8 mouse cellular contexts compared by ENCODE assay signal in genomic region chr15:103308876-103309580, GRCm38 (mm10). TPM values are rescaled to one million over a fixed set of nuclear protein-coding genes. Genes with fewer than 3 reads are reported as not detected.
DNase-seq lines count a peak whose midpoint lies in the region; ATAC-seq and TF ChIP-seq lines count a peak whose summit lies in the region.
"Had no signal": no experiment of that assay in that cellular context is flagged by ENCODE, and none has a peak within 500 bp of the region (broad histone marks: within the 10 kb centered on the region; RNA-seq: fewer than 3 reads in every experiment).

No protein-coding gene starts in this region.

- DNase-seq in kidney, postnatal 4 days = peak; percentile 43 to 62
- no peak for DNase-seq in kidney, adult 9 months
- no peak for DNase-seq in forebrain, embryonic 11.5 days (ENCODE audit: low spot score)
- no peak for DNase-seq in urinary bladder, postnatal 36 days (ENCODE audit: low spot score in 2 of 2)
- no peak for DNase-seq in left cerebral cortex, adult 9 months (ENCODE audit: low spot score in 2 of 2)
- DNase-seq: cerebellum, postnatal 25 days had no signal

- H3K4me3 ChIP-seq in forebrain, embryonic 11.5 days (ENCODE audit: low read depth, low read length) = no peak overlapping the region
- H3K4me3 ChIP-seq in intestine, postnatal 0 days (ENCODE audit: low read depth, low read length) = no peak overlapping the region
- H3K4me3 ChIP-seq in neural tube, embryonic 13.5 days = no peak overlapping the region

- 67% methylated on average over 26 of the region's 26 CpGs for WGBS in forebrain, embryonic 11.5 days
- WGBS in intestine, postnatal 0 days = 69% methylated on average over 26 of the region's 26 CpGs
- WGBS in neural tube, embryonic 13.5 days = 67% methylated on average over 26 of the region's 26 CpGs

- H3K9me3 ChIP-seq in forebrain, embryonic 11.5 days (ENCODE audit: control insufficient read depth, low read length) = no peaks in the 10 kb centered on the region
- H3K9me3 ChIP-seq in intestine, postnatal 0 days (ENCODE audit: control insufficient read depth) = no peaks in the 10 kb centered on the region
- no peaks in the 10 kb centered on the region for H3K9me3 ChIP-seq in neural tube, embryonic 13.5 days

- peak overlapping the region; percentile 23; the same call in 1 of the 2 replicates for H3K9ac ChIP-seq in forebrain, embryonic 11.5 days (ENCODE audit: low read length)
- H3K9ac ChIP-seq in intestine, postnatal 0 days (ENCODE audit: low read depth, low read length) = no peak overlapping the region
- peak overlapping the region; percentile 9 for H3K9ac ChIP-seq in neural tube, embryonic 13.5 days

- peaks cover 3% of the 10 kb centered on the region; the same call in 1 of the 2 replicates for H3K27me3 ChIP-seq in forebrain, embryonic 11.5 days (ENCODE audit: control insufficient read depth, insufficient read depth, low read length)
- 0 out of 2 replicates have a peak, but pooled peaks cover 2% of the 10 kb centered on the region for H3K27me3 ChIP-seq in intestine, postnatal 0 days (replicated peaks; ENCODE audit: control insufficient read depth, insufficient read depth, low read length)
- no peaks in the 10 kb centered on the region for H3K27me3 ChIP-seq in neural tube, embryonic 13.5 days

- H3K36me3 ChIP-seq in forebrain, embryonic 11.5 days (ENCODE audit: control insufficient read depth, insufficient read depth, low read length) = no peaks in the 10 kb centered on the region
- no peaks in the 10 kb centered on the region for H3K36me3 ChIP-seq in intestine, postnatal 0 days (ENCODE audit: control insufficient read depth, insufficient read depth)
- H3K36me3 ChIP-seq in neural tube, embryonic 13.5 days = 0 out of 2 replicates have a peak, but pooled peaks cover 4% of the 10 kb centered on the region

- ATAC-seq in forebrain, embryonic 11.5 days (replicated peaks; ENCODE audit: low FRiP score) = no peak
- ATAC-seq in intestine, postnatal 0 days = no peak
- ATAC-seq in neural tube, embryonic 13.5 days (ENCODE audit: low read depth) = no peak

- TF ChIP-seq CTCF in intestine, postnatal 0 days (IDR thresholded peaks at IDR 0.05; ENCODE audit: low read depth) = no peak

- no peak overlapping the region for H3K4me2 ChIP-seq in forebrain, embryonic 11.5 days (ENCODE audit: low read depth, low read length, severe bottlenecking)
- H3K4me2 ChIP-seq in intestine, postnatal 0 days (replicated peaks; ENCODE audit: low read depth) = peak overlapping the region; percentile 45
- peak overlapping the region; percentile 34 for H3K4me2 ChIP-seq in neural tube, embryonic 13.5 days

- H3K4me1 ChIP-seq in forebrain, embryonic 11.5 days (replicated peaks; ENCODE audit: control insufficient read depth, insufficient read depth, low read length) = peaks cover 27% of the 10 kb centered on the region
- peaks cover 13% of the 10 kb centered on the region; the same call in 1 of the 2 replicates for H3K4me1 ChIP-seq in intestine, postnatal 0 days (replicated peaks; ENCODE audit: control insufficient read depth, insufficient read depth, low read length)
- peaks cover 52% of the 10 kb centered on the region for H3K4me1 ChIP-seq in neural tube, embryonic 13.5 days (replicated peaks)

- no peak overlapping the region for H3K27ac ChIP-seq in forebrain, embryonic 11.5 days (ENCODE audit: low read depth, low read length)
- H3K27ac ChIP-seq in intestine, postnatal 0 days (ENCODE audit: low read depth, low read length) = no peak overlapping the region
- no peak overlapping the region for H3K27ac ChIP-seq in neural tube, embryonic 13.5 days (replicated peaks)

RNA-seq across cellular contexts. Expression of gene Gpr84, which starts 1.4 kb away (rescaled TPM):
- polyA plus RNA-seq in forebrain, embryonic 11.5 days (2014; fragmentation: Nextera tagmentation; extraction: Ambion mirVana) = not detected in 2 replicates
- not detected in 2 replicates for polyA plus RNA-seq in intestine, postnatal 0 days (2015; fragmentation: Nextera tagmentation; extraction: Ambion mirVana)
- polyA plus RNA-seq in neural tube, embryonic 13.5 days (2015; fragmentation: Nextera tagmentation; extraction: Ambion mirVana) = 0.57 and 0.62 TPM in 2 replicates

RNA-seq across cellular contexts. Expression of gene Zfp385a, which starts 30.9 kb away (rescaled TPM):
- 27.4 and 27.8 TPM in 2 replicates for polyA plus RNA-seq in forebrain, embryonic 11.5 days (2014; fragmentation: Nextera tagmentation; extraction: Ambion mirVana)
- 2.9 and 3.1 TPM in 2 replicates for polyA plus RNA-seq in intestine, postnatal 0 days (2015; fragmentation: Nextera tagmentation; extraction: Ambion mirVana)
- polyA plus RNA-seq in neural tube, embryonic 13.5 days (2015; fragmentation: Nextera tagmentation; extraction: Ambion mirVana) = 17.1 and 18.4 TPM in 2 replicates

RNA-seq across cellular contexts. Expression of gene Copz1, which starts 36.5 kb away (rescaled TPM):
- 265 TPM in 2 replicates for polyA plus RNA-seq in forebrain, embryonic 11.5 days (2014; fragmentation: Nextera tagmentation; extraction: Ambion mirVana)
- 248 and 253 TPM in 2 replicates for polyA plus RNA-seq in intestine, postnatal 0 days (2015; fragmentation: Nextera tagmentation; extraction: Ambion mirVana)
- 214 and 224 TPM in 2 replicates for polyA plus RNA-seq in neural tube, embryonic 13.5 days (2015; fragmentation: Nextera tagmentation; extraction: Ambion mirVana)

RNA-seq across cellular contexts. Expression of gene Nfe2, which starts 50.8 kb away (rescaled TPM):
- 6.6 and 7.6 TPM in 2 replicates for polyA plus RNA-seq in forebrain, embryonic 11.5 days (2014; fragmentation: Nextera tagmentation; extraction: Ambion mirVana)
- 0.82 and 0.90 TPM in 2 replicates for polyA plus RNA-seq in intestine, postnatal 0 days (2015; fragmentation: Nextera tagmentation; extraction: Ambion mirVana)
- polyA plus RNA-seq in neural tube, embryonic 13.5 days (2015; fragmentation: Nextera tagmentation; extraction: Ambion mirVana) = 1.3 and 1.9 TPM in 2 replicates

RNA-seq across cellular contexts. Expression of gene Itga5, which starts 57.5 kb away (rescaled TPM):
- polyA plus RNA-seq in forebrain, embryonic 11.5 days (2014; fragmentation: Nextera tagmentation; extraction: Ambion mirVana) = 22.0 and 22.4 TPM in 2 replicates
- polyA plus RNA-seq in intestine, postnatal 0 days (2015; fragmentation: Nextera tagmentation; extraction: Ambion mirVana) = 25.0 and 25.8 TPM in 2 replicates
- 9.2 and 11.6 TPM in 2 replicates for polyA plus RNA-seq in neural tube, embryonic 13.5 days (2015; fragmentation: Nextera tagmentation; extraction: Ambion mirVana)

Comparison
In these comparisons a context has a peak if more than half of its experiments do, and no peak if none do; other contexts are left out.
1. DNase-seq: peak in kidney, postnatal 4 days (2 of 2); none in kidney, adult 9 months (single experiment), forebrain, embryonic 11.5 days (single experiment), urinary bladder, postnatal 36 days (0 of 2) and left cerebral cortex, adult 9 months (0 of 2).